Mouse (Mus musculus): ENCODE measurements around the gene Efcab12.

GRCm38 (mm10) chr6:115865246-115865645 is 27.0 kb upstream of the Efcab12 start:
- TF ChIP-seq POLR2A (IDR thresholded peaks at IDR 0.05; ENCODE audit: low read depth, low read length) (no peak), CTCF (IDR thresholded peaks at IDR 0.05; ENCODE audit: extremely low read depth, insufficient read length, insufficient replicate concordance, low read depth, low read length) (no peak)

Data from small intestine, adult 2 months (tissue).